Mouse (Mus musculus) heart, embryonic 16.5 days (tissue): ENCODE measurements around the gene Abcc2. TPM values are rescaled to one million over a fixed set of nuclear protein-coding genes. Genes with fewer than 3 reads are reported as not detected.

ENCODE experiments used
- ATAC-seq: fragments of 200-750 bp; cut with Nextera tagmentation; replicated peaks from 2 replicates; pipeline ENCODE4 v1.8.0; 2017; ENCODE audit warnings: moderate number of reproducible peaks; ENCODE audit not compliant: insufficient read depth, low FRiP score; ENCODE audit errors: extremely low read depth
- H3K27ac ChIP-seq: fragments of 300-500 bp; sonication (generic); 2 replicates; pipeline ENCODE4 v1.5.1; 2014; ENCODE audit warnings: mild to moderate bottlenecking, low read length, control low read depth, moderate library complexity
- H3K27me3 ChIP-seq: fragments of 300-500 bp; sonication (generic); 2 replicates; pipeline ENCODE4 v1.6.1; 2014; ENCODE audit warnings: low read length, mixed read lengths; ENCODE audit not compliant: control insufficient read depth, insufficient read depth
- H3K36me3 ChIP-seq: fragments of 300-500 bp; sonication (generic); 2 replicates; pipeline ENCODE4 v1.6.1; 2014; ENCODE audit not compliant: control insufficient read depth, insufficient read depth
- H3K4me1 ChIP-seq: fragments of 300-500 bp; sonication (generic); 2 replicates; pipeline ENCODE4 v1.6.1; 2014; ENCODE audit warnings: low read length, mixed read lengths; ENCODE audit not compliant: control insufficient read depth, insufficient read depth
- H3K4me2 ChIP-seq: fragments of 300-500 bp; sonication (generic); 2 replicates; pipeline ENCODE4 v1.6.1; 2014; ENCODE audit warnings: low read depth, mild to moderate bottlenecking, control low read depth, low read length
- H3K4me3 ChIP-seq: fragments of 300-500 bp; sonication (generic); 2 replicates; pipeline ENCODE4 v1.5.1; 2014; ENCODE audit warnings: mild to moderate bottlenecking, control low read depth, low read length
- H3K9ac ChIP-seq: fragments of 300-500 bp; sonication (generic); 2 replicates; pipeline ENCODE4 v1.6.1; 2014; ENCODE audit warnings: low read length, control low read depth
- H3K9me3 ChIP-seq: fragments of 300-500 bp; sonication (generic); replicated peaks from 2 replicates; pipeline ENCODE4 v1.6.1; 2016; ENCODE audit warnings: low read length; ENCODE audit not compliant: control insufficient read depth
- WGBS: fragments of 180-500 bp; shearing (Covaris S2); extraction: QIAGEN DNeasy Blood & Tissue Kit; methylation state at CpG from one replicate; pipeline ENCODE4 v1.1.7; 2014; 5-methylcytosine and 5-hydroxymethylcytosine counted together
- polyA plus RNA-seq: library from polyadenylated mRNA; unstranded; fragments of >200 nt; fragmentation: Nextera tagmentation; extraction: Ambion mirVana; gene quantifications from 2 replicates; pipeline ENCODE4 v1.2.1, GENCODE M21; 2015

The Abcc2 gene
- polyA plus RNA-seq, 1 experiment from 2014 or later, result 0.11 TPM

GRCm38 (mm10) chr19:43793951-43794350 is 12.0 kb downstream of the Abcc2 start:
- Histone ChIP-seq H3K4me3 (no peak overlapping the region), H3K9ac (no peak overlapping the region), H3K27me3 (no peaks in the 10 kb centered on the region), H3K9me3 (no peaks in the 10 kb centered on the region), H3K4me2 (no peak overlapping the region), H3K27ac (no peak overlapping the region), H3K4me1 (no peaks in the 10 kb centered on the region), H3K36me3 (no peaks in the 10 kb centered on the region)
- WGBS, result 69% methylated on average over 1 of the region's 1 CpGs
- ATAC-seq, result no peak

GRCm38 (mm10) chr19:43795511-43795910 is 13.5 kb downstream of the Abcc2 start:
- no peaks in the 10 kb centered on the region for H3K4me1 ChIP-seq
- no peaks in the 10 kb centered on the region for H3K9me3 ChIP-seq
- H3K36me3 ChIP-seq, result no peaks in the 10 kb centered on the region
- 75% methylated on average over 8 of the region's 8 CpGs for WGBS
- no peak overlapping the region for H3K9ac ChIP-seq
- H3K4me3 ChIP-seq, result no peak overlapping the region
- no peak overlapping the region for H3K4me2 ChIP-seq
- H3K27ac ChIP-seq, result no peak overlapping the region
- H3K27me3 ChIP-seq, result no peaks in the 10 kb centered on the region
- no peak for ATAC-seq

- Histone ChIP-seq H3K4me2 (no peak overlapping the region), H3K4me3 (no peak overlapping the region), H3K27me3 (no peaks in the 10 kb centered on the region), H3K36me3 (no peaks in the 10 kb centered on the region), H3K4me1 (no peaks in the 10 kb centered on the region), H3K9ac (no peak overlapping the region), H3K27ac (no peak overlapping the region), H3K9me3 (no peaks in the 10 kb centered on the region)
- no peak for ATAC-seq
- 57% methylated on average over 5 of the region's 5 CpGs for whole genome bisulfite sequencing
These were observed 15.2 kb downstream of the Abcc2 start for GRCm38 (mm10) chr19:43797216-43797615.

- H3K9ac ChIP-seq, result no peak overlapping the region
- H3K4me1 ChIP-seq, result no peaks in the 10 kb centered on the region
- H3K27ac ChIP-seq, result no peak overlapping the region
- no peaks in the 10 kb centered on the region for H3K27me3 ChIP-seq
- no peaks in the 10 kb centered on the region for H3K36me3 ChIP-seq
- no peak for ATAC-seq
- 70% methylated on average over 9 of the region's 9 CpGs for WGBS
- no peaks in the 10 kb centered on the region for H3K9me3 ChIP-seq
- no peak overlapping the region for H3K4me2 ChIP-seq
- H3K4me3 ChIP-seq, result no peak overlapping the region
These were observed 19.5 kb downstream of the Abcc2 start for GRCm38 (mm10) chr19:43801427-43802051.

GRCm38 (mm10) chr19:43803866-43804265 is 21.9 kb downstream of the Abcc2 start:
- H3K9ac ChIP-seq, result no peak overlapping the region
- no peak overlapping the region for H3K4me2 ChIP-seq
- no peaks in the 10 kb centered on the region for H3K4me1 ChIP-seq
- H3K27ac ChIP-seq, result no peak overlapping the region
- ATAC-seq, result no peak
- H3K36me3 ChIP-seq, result no peaks in the 10 kb centered on the region
- no peaks in the 10 kb centered on the region for H3K9me3 ChIP-seq
- H3K27me3 ChIP-seq, result no peaks in the 10 kb centered on the region
- no peak overlapping the region for H3K4me3 ChIP-seq
- 80% methylated on average over 10 of the region's 10 CpGs for WGBS

GRCm38 (mm10) chr19:43809331-43809730 is 27.3 kb downstream of the Abcc2 start:
- no peaks in the 10 kb centered on the region for H3K9me3 ChIP-seq
- WGBS, result 33% methylated on average over 4 of the region's 4 CpGs

GRCm38 (mm10) chr19:43811419-43811818 is 29.4 kb downstream of the Abcc2 start:
- Histone ChIP-seq H3K9ac (no peak overlapping the region), H3K27me3 (no peaks in the 10 kb centered on the region; the same call in 1 of the 2 replicates), H3K27ac (no peak overlapping the region), H3K9me3 (no peaks in the 10 kb centered on the region), H3K36me3 (no peaks in the 10 kb centered on the region), H3K4me1 (no peaks in the 10 kb centered on the region), H3K4me2 (no peak overlapping the region), H3K4me3 (no peak overlapping the region)
- ATAC-seq, result no peak
- WGBS, result 91% methylated on average over 4 of the region's 4 CpGs

More at GRCm38 (mm10) chr19:43809331-43809730, 27.3 kb downstream of the Abcc2 start:
- H3K27me3 ChIP-seq, result no peaks in the 10 kb centered on the region; the same call in 1 of the 2 replicates
- H3K36me3 ChIP-seq, result no peaks in the 10 kb centered on the region
- no peak overlapping the region for H3K9ac ChIP-seq
- no peak overlapping the region for H3K27ac ChIP-seq
- H3K4me3 ChIP-seq, result no peak overlapping the region
- H3K4me1 ChIP-seq, result no peaks in the 10 kb centered on the region
- no peak overlapping the region for H3K4me2 ChIP-seq
- no peak for ATAC-seq

- Histone ChIP-seq H3K4me1 (no peaks in the 10 kb centered on the region), H3K9ac (no peak overlapping the region), H3K4me3 (no peak overlapping the region), H3K27ac (no peak overlapping the region), H3K9me3 (no peaks in the 10 kb centered on the region), H3K4me2 (no peak overlapping the region), H3K36me3 (no peaks in the 10 kb centered on the region), H3K27me3 (no peaks in the 10 kb centered on the region; the same call in 1 of the 2 replicates)
- no peak for ATAC-seq
- 81% methylated on average over 10 of the region's 10 CpGs for WGBS
These were observed 31.3 kb downstream of the Abcc2 start for GRCm38 (mm10) chr19:43813315-43813714.

GRCm38 (mm10) chr19:43815661-43816414 is 33.8 kb downstream of the Abcc2 start:
- Histone ChIP-seq H3K4me1 (no peaks in the 10 kb centered on the region), H3K27ac (no peak overlapping the region), H3K27me3 (no peaks in the 10 kb centered on the region; the same call in 1 of the 2 replicates), H3K4me3 (peak overlapping the region; percentile 28; the same call in 1 of the 2 replicates), H3K9me3 (no peaks in the 10 kb centered on the region), H3K4me2 (peak overlapping the region; percentile 23; the same call in 1 of the 2 replicates), H3K36me3 (no peaks in the 10 kb centered on the region), H3K9ac (no peak overlapping the region)
- ATAC-seq, result no peak
- 51% methylated on average over 14 of the region's 14 CpGs for WGBS
